Mouse (Mus musculus) limb, embryonic 13.5 days (tissue): Measurements from ENCODE around the gene Pnma1. TPM values are rescaled to one million over a fixed set of nuclear protein-coding genes. Genes with fewer than 3 reads are reported as not detected.
"Not testable (repeated sequence)": the region's sequence is repeated elsewhere in the genome, so short reads cannot be mapped to it uniquely, and the experiment has no call there.

Experiments used
- ATAC-seq: fragments of 200-750 bp; cut with Nextera tagmentation; 2 replicates; pipeline ENCODE4 v1.8.0; 2017; ENCODE audit warnings: low read depth, moderate number of reproducible peaks, moderate TSS enrichment; ENCODE audit not compliant: low FRiP score
- H3K27ac ChIP-seq: fragments of 300-500 bp; sonication (generic); 2 replicates; pipeline ENCODE4 v1.5.1; 2015; ENCODE audit warnings: inconsistent platforms, mild to moderate bottlenecking, moderate library complexity
- H3K27me3 ChIP-seq: fragments of 300-500 bp; sonication (generic); 2 replicates; pipeline ENCODE4 v1.6.1; 2015; ENCODE audit warnings: mild to moderate bottlenecking, inconsistent platforms
- H3K36me3 ChIP-seq: fragments of 300-500 bp; sonication (generic); 2 replicates; pipeline ENCODE4 v1.6.1; 2015; ENCODE audit warnings: inconsistent platforms, mild to moderate bottlenecking, moderate library complexity
- H3K4me1 ChIP-seq: fragments of 300-500 bp; sonication (generic); 2 replicates; pipeline ENCODE4 v1.6.1; 2015; ENCODE audit warnings: inconsistent platforms
- H3K4me2 ChIP-seq: fragments of 300-500 bp; sonication (generic); replicated peaks from 2 replicates; pipeline ENCODE4 v1.6.1; 2015; ENCODE audit warnings: inconsistent platforms, mild to moderate bottlenecking, moderate library complexity
- H3K4me3 ChIP-seq: fragments of 300-500 bp; sonication (generic); 2 replicates; pipeline ENCODE4 v1.5.1; 2015; ENCODE audit warnings: moderate library complexity, mild to moderate bottlenecking, inconsistent platforms
- H3K9ac ChIP-seq: fragments of 300-500 bp; sonication (generic); 2 replicates; pipeline ENCODE4 v1.6.1; 2015; ENCODE audit warnings: mild to moderate bottlenecking, inconsistent platforms
- H3K9me3 ChIP-seq: fragments of 300-500 bp; sonication (generic); 2 replicates; pipeline ENCODE4 v1.6.1; 2016; ENCODE audit warnings: inconsistent platforms
- WGBS: fragments of 180-500 bp; shearing (Covaris S2); methylation state at CpG from one replicate; pipeline ENCODE4 v1.1.7; 2015; 5-methylcytosine and 5-hydroxymethylcytosine counted together
- polyA plus RNA-seq: library from polyadenylated mRNA; unstranded; fragments of >200 nt; fragmentation: Nextera tagmentation; extraction: Ambion mirVana; gene quantifications from 2 replicates; pipeline ENCODE4 v1.2.1, GENCODE M21; 2015

Pnma1 gene
- polyA plus RNA-seq, 1 experiment from 2014 or later: 1.4 TPM

DNA sequence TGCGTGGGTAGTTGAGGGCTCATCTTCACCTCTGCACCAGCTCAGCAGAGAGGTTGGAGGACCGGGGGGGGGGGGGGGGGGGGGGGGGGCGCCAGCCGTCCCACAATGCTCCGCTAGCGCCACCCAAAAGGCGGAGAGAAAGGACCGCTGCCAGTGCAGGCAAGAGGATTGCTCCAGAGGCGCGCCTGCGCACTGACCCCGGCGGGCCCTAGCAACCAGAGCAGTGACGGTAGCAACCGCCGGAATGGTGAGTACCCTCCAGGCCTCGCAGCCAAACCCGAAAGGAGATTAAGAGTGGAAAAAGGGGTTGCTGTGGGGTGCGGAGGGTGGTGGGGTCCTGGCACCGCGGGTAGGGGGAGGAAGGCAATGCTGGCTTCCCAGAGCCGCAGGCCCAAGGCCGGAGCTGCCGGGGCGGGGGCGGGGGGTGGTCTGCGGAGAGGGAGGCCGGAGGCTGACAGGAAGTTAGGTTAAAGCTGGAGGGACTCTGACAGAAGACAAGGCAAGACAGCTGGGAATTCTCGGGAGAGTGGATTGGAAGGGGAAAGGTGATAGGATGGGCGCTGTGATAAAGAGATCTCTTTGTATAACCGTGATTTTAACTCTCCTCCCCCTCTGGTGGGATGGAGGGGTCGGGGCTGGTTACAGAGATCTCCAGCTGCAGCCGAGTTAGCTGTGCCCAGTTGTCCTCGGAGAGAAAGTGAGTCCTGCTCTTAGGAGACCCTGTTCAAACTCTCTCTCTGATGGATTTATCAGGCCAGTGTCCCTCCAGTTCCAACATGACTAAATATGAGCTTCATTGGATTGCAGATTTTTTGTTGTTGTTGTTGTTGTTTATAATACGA is 33.9 kb downstream of the Pnma1 start, which contains the start of gene Dnal1:
Gene Dnal1, plus strand, starts transcription at position 214 of the 842 bp plus-strand sequence.
- no peaks in the 10 kb centered on the region for H3K36me3 ChIP-seq
- 0 out of 2 replicates have a peak within 1 kb of the TSS, but pooled peaks have one; percentile 28 for H3K27ac ChIP-seq
- WGBS: 3% methylated on average over 29 of the region's 35 CpGs

DNA sequence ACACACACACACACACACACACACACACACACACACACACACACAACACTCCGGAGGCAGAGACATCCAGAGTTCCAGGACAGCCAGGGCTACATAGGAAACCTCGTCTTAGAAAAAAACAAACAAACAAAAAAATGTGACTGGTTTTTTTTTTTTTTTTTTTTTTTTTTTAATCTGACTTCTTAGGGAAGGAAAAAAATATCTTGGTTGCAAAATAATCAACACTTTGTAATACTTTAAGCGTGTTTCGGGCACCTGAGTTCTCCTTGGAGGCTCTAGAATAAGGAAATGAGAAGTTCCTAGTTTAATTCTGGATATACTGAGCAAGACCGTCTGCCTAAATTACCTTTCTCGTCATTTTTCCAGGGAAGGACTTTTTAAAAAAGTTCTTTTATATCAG is 34.6 kb downstream of the Pnma1 start:
- H3K9ac ChIP-seq: no peak overlapping the region
- H3K4me2 ChIP-seq: peak overlapping the region; percentile 82
- H3K4me1 ChIP-seq: peaks cover 9% of the 10 kb centered on the region
- H3K4me3 ChIP-seq: peak overlapping the region; percentile 79
- no peaks in the 10 kb centered on the region for H3K9me3 ChIP-seq
- H3K36me3 ChIP-seq: no peaks in the 10 kb centered on the region; the same call in 1 of the 2 replicates
- WGBS: 49% methylated on average over 6 of the region's 6 CpGs
- no peak for ATAC-seq
- H3K27ac ChIP-seq: no peak overlapping the region
- no peaks in the 10 kb centered on the region for H3K27me3 ChIP-seq

More for the DNA sequence above, 33.9 kb downstream of the Pnma1 start, which contains the start of gene Dnal1:
- H3K4me3 ChIP-seq: peak within 1 kb of the TSS; percentile 79
- ATAC-seq: peak; percentile 98
- H3K4me2 ChIP-seq: peak within 1 kb of the TSS; percentile 82
- H3K9me3 ChIP-seq: no peaks in the 10 kb centered on the region
- peak within 1 kb of the TSS; percentile 76 for H3K9ac ChIP-seq
- H3K27me3 ChIP-seq: no peaks in the 10 kb centered on the region
- peaks cover 9% of the 10 kb centered on the region for H3K4me1 ChIP-seq

DNA sequence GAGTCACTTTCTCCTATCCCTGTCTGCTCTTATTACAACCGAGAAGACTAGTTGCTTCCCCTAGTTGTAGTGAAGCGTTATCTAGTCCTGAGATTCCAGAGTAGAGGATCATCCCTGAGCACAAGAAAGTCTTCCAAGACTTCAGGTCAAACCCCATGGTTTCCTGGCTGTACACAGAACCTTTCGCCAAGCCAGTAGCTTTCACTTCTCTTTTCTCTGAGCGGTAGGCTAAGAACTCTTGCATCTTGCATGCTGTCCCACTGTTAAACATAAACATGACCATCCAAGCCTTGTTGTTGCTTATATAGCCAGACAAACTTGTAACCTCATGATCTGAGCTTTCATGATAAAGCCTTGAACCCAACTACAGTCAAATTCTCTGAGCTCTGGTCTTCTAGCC is 37.5 kb downstream of the Pnma1 start:
- Histone ChIP-seq H3K4me1 (peaks cover 9% of the 10 kb centered on the region), H3K36me3 (no peaks in the 10 kb centered on the region; the same call in 1 of the 2 replicates), H3K27ac (no peak overlapping the region), H3K9me3 (no peaks in the 10 kb centered on the region), H3K4me2 (no peak overlapping the region), H3K9ac (no peak overlapping the region), H3K27me3 (no peaks in the 10 kb centered on the region), H3K4me3 (no peak overlapping the region)
- 97% methylated on average over 4 of the region's 4 CpGs for WGBS
- ATAC-seq: no peak

DNA sequence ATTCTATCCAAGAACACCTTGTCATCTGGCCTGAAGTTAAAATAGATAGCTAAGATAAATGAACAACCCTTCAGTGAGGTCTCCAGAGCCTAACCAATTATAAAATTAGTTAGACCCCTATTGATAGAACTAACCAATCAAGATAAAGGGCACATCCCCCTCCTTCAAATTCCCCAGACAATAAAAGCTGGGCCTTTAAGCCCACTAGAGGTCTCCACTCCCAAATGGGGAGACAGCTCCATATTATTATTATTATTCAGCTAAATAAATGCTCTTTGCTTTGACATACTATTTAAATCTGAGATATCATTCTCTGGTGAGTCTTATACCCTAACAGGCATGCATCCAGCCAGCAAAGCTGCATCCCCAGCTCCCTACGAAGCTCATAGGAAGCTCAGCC is 38.4 kb downstream of the Pnma1 start:
- Histone ChIP-seq H3K4me3 (no peak overlapping the region), H3K9me3 (no peaks in the 10 kb centered on the region), H3K27ac (no peak overlapping the region), H3K9ac (no peak overlapping the region), H3K27me3 (no peaks in the 10 kb centered on the region), H3K4me1 (peaks cover 5% of the 10 kb centered on the region), H3K4me2 (no peak overlapping the region), H3K36me3 (no peaks in the 10 kb centered on the region; the same call in 1 of the 2 replicates)
- WGBS: 69% methylated on average over 1 of the region's 1 CpGs
- no peak for ATAC-seq

DNA sequence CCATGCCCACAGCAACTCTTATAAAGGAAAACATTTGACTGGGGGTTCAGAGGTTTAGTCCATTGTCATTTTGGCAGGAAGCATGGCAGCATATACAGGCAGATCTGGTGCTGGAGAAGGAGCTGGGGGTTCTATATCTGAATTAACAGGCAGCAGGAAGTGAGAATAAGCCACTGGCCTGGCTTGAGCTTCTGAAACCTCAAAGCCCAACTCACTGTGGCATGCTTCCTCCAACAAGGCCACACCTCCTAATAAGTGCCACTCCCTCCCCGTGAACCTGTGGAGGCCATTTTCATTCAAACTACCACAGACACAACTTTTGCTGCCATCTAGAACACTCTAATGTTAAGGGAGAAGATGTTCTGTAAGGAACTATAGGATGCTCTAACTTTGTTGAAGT is 40.6 kb downstream of the Pnma1 start:
- Histone ChIP-seq H3K4me1 (no peaks in the 10 kb centered on the region), H3K36me3 (no peaks in the 10 kb centered on the region; the same call in 1 of the 2 replicates), H3K9ac (no peak overlapping the region), H3K27ac (no peak overlapping the region), H3K9me3 (no peaks in the 10 kb centered on the region), H3K27me3 (no peaks in the 10 kb centered on the region), H3K4me3 (no peak overlapping the region), H3K4me2 (no peak overlapping the region)
- 82% methylated on average over 1 of the region's 1 CpGs for whole genome bisulfite sequencing
- ATAC-seq: no peak

DNA sequence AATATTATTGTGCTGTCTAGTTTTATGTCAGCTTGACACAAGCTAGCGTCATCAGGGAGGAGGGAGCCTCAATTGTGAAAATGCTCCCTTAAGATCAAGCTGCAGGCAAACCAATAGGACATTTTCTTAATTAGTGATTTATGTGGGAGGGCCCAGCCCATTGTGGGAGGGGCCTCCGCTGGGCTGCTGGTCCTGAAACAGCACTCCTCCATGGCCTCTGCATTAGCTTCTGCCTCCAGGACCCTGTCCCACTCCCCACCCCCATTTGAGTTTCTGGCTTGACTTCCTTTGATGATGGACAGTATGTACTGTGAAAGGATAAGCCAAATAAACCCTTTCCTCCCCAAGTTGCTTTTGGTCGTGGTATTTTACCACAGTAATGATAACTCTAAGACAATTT is 41.3 kb downstream of the Pnma1 start:
- Histone ChIP-seq H3K4me1 (no peaks in the 10 kb centered on the region), H3K4me3 (no peak overlapping the region), H3K27ac (no peak overlapping the region), H3K4me2 (no peak overlapping the region), H3K9me3 (no peaks in the 10 kb centered on the region), H3K9ac (no peak overlapping the region), H3K27me3 (no peaks in the 10 kb centered on the region), H3K36me3 (no peaks in the 10 kb centered on the region; the same call in 1 of the 2 replicates)
- ATAC-seq: no peak
- WGBS: 77% methylated on average over 3 of the region's 3 CpGs

DNA sequence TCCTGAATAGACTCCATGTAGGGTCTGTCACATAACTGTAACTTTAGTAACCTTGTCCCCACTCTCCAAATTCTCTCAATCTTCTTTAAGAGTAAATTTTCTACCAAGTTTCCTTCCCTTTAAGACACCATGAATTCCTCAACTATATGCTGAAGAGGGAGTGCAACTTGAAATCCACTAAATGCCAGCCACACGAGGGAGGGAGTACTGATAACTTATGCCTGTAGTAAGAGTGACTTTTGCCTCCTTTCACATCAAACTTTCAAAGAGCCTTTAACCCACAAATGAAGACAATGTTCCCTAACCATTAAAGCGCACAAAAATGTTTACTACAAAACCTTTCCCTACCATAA is 46.8 kb downstream of the Pnma1 start:
- Histone ChIP-seq H3K27me3 (no peaks in the 10 kb centered on the region), H3K9ac (no peak overlapping the region), H3K36me3 (no peaks in the 10 kb centered on the region), H3K4me1 (0 out of 2 replicates have a peak, but pooled peaks cover 4% of the 10 kb centered on the region), H3K27ac (no peak overlapping the region), H3K4me3 (peak overlapping the region; percentile 55), H3K4me2 (peak overlapping the region; percentile 74), H3K9me3 (no peaks in the 10 kb centered on the region)
- ATAC-seq: no peak
- 52% methylated on average over 2 of the region's 2 CpGs for WGBS

DNA sequence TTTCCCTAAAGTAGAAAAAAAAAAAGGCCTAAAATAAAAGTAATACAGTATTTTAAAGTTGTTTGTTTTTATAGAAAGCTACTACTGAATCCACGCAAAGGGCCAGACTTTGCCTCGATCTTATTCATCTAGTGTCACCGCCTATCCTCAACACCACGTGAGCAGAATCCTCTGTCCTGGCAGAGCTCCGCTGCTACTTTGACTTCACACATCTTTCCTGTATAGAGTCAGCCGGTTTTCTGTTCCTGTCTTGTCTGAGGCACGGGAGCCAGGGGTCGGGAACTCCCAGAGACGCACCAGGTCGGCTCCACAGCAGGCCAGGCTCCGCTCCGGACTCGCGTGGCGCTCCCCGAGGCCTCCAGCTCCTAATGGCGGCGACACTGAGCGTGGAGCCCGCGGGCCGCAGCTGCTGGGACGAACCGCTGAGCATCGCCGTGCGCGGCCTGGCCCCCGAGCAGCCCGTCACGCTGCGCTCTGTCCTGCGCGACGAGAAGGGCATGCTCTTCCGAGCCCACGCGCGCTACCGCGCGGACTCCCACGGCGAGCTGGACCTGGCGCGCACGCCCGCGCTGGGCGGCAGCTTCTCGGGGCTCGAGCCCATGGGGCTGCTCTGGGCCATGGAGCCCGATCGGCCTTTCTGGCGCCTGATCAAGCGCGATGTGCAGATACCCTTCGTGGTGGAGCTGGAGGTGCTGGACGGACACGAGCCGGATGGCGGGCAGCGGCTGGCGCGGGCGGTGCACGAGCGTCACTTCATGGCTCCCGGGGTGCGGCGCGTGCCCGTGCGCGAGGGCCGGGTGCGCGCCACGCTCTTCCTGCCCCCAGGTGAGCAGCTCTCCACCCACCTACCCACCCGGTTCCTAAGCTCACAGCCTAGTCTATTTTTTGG is 47.4 kb downstream of the Pnma1 start, which contains the start of gene Acot6:
Gene Acot6, plus strand, starts transcription at position 51 of the 889 bp plus-strand sequence.
- H3K4me2 ChIP-seq: peak within 1 kb of the TSS; percentile 74
- H3K27ac ChIP-seq: peak within 1 kb of the TSS; percentile 22; the same call in 1 of the 2 replicates
- peak within 1 kb of the TSS; percentile 55 for H3K4me3 ChIP-seq
- under 1% methylated on average over 80 of the region's 80 CpGs for WGBS
- not testable (repeated sequence) for H3K9me3 ChIP-seq, H3K4me1 ChIP-seq, H3K27me3 ChIP-seq, H3K36me3 ChIP-seq
- H3K9ac ChIP-seq: peak within 1 kb of the TSS; percentile 72
- peak; percentile 73; the same call in 1 of the 2 replicates for ATAC-seq

DNA sequence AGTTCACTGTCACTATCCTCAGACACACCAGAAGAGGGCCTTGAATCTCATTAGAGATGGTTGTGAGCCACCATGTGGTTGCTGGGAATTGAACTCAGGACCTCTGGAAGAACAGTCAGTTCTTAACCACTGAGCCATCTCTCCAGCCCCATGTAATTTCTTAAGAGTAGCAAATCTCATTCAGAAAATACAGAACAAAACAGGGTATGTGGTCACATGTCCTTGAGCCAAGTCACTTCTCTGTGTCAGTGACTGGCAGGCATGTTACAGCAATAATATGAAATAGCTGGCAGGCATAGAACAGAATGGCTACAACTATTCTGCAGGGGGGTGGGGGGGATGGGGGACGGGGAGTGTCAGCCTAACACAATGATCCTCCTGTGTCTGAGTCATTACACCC is 48.2 kb downstream of the Pnma1 start:
- no peak for ATAC-seq
- Histone ChIP-seq H3K9me3 (peaks cover 5% of the 10 kb centered on the region; the same call in 1 of the 2 replicates), H3K4me2 (peak overlapping the region; percentile 74), H3K4me3 (no peak overlapping the region), H3K36me3 (no peaks in the 10 kb centered on the region), H3K4me1 (0 out of 2 replicates have a peak, but pooled peaks cover 4% of the 10 kb centered on the region), H3K9ac (no peak overlapping the region), H3K27me3 (no peaks in the 10 kb centered on the region), H3K27ac (no peak overlapping the region)
- 82% methylated on average over 1 of the region's 1 CpGs for WGBS

DNA sequence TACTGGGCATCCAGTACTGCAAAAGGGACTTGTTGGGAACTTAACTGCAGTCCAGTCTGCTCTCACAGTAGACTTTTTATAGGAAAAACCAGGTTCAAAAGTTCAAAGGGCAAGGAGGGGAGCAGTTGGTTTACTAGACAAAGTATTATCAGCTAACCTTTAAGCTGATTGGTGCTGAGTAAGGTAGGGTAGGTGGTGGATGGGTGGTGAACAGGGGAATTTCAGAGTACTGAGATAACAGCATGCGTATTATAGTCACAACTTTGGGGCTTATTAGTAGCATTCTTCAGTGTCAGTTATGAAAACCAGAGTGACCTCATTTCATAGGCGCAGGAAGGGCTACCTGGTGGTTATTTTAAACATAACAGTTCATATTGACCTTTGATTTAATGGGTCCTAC is 48.7 kb downstream of the Pnma1 start:
- H3K4me2 ChIP-seq: no peak overlapping the region
- no peak overlapping the region for H3K4me3 ChIP-seq
- no peak overlapping the region for H3K9ac ChIP-seq
- peaks cover 6% of the 10 kb centered on the region; the same call in 1 of the 2 replicates for H3K9me3 ChIP-seq
- 94% methylated on average over 2 of the region's 2 CpGs for WGBS
- no peaks in the 10 kb centered on the region for H3K36me3 ChIP-seq
- no peak overlapping the region for H3K27ac ChIP-seq
- no peaks in the 10 kb centered on the region for H3K27me3 ChIP-seq
- no peak for ATAC-seq
- 0 out of 2 replicates have a peak, but pooled peaks cover 4% of the 10 kb centered on the region for H3K4me1 ChIP-seq
